ENCODE assay signal across 18 mouse cellular contexts in genomic region chrX:7678986-7679385, GRCm38 (mm10). TPM values are rescaled to one million over a fixed set of nuclear protein-coding genes. Genes with fewer than 3 reads are reported as not detected.
A peak's percentile ranks its signal among the peaks of the same experiment; 100 is the strongest.
DNase-seq lines count a peak whose midpoint lies in the region; ATAC-seq and TF ChIP-seq lines count a peak whose summit lies in the region.
"Had no signal": no experiment of that assay in that cellular context is flagged by ENCODE, and none has a peak within 500 bp of the region (broad histone marks: within the 10 kb centered on the region; RNA-seq: fewer than 3 reads in every experiment).

No protein-coding gene starts in this region.

- no peak for ATAC-seq in hindbrain, postnatal 0 days
- no peak for ATAC-seq in hindbrain, embryonic 14.5 days (ENCODE audit: low FRiP score)
- no peak for ATAC-seq in lung, embryonic 14.5 days (ENCODE audit: insufficient read depth)

- DNase-seq in hindbrain, postnatal 0 days (ENCODE audit: low spot score), result no peak
- no peak for DNase-seq in hindbrain, embryonic 14.5 days (ENCODE audit: low spot score)
- no peak for DNase-seq in lung, embryonic 14.5 days
- DNase-seq in lung, postnatal 25 days (ENCODE audit: low spot score), result no peak
- DNase-seq in adipocyte (ENCODE audit: low spot score), result peak; percentile 40
- no peak for DNase-seq in thymus, postnatal 36 days
- DNase-seq in adrenal gland, adult 18-20 months (ENCODE audit: low spot score in 2 of 2), result no peak

- no peaks in the 10 kb centered on the region for H3K27me3 ChIP-seq in hindbrain, postnatal 0 days (ENCODE audit: insufficient read depth, low read length)
- no peaks in the 10 kb centered on the region for H3K27me3 ChIP-seq in hindbrain, embryonic 14.5 days (ENCODE audit: control insufficient read depth, insufficient read depth, low read length)
- no peaks in the 10 kb centered on the region for H3K27me3 ChIP-seq in lung, embryonic 14.5 days (ENCODE audit: insufficient read depth, low read length)
- H3K27me3 ChIP-seq: forebrain, embryonic 12.5 days; intestine, embryonic 15.5 days; lung, embryonic 15.5 days; neural tube, embryonic 12.5 days had no signal

- H3K36me3 ChIP-seq in hindbrain, postnatal 0 days (ENCODE audit: insufficient read depth, low read length), result no peaks in the 10 kb centered on the region
- H3K36me3 ChIP-seq in hindbrain, embryonic 14.5 days (replicated peaks; ENCODE audit: control insufficient read depth, insufficient read depth), result no peaks in the 10 kb centered on the region
- H3K36me3 ChIP-seq in lung, embryonic 14.5 days (ENCODE audit: insufficient read depth), result no peaks in the 10 kb centered on the region
- H3K36me3 ChIP-seq: forebrain, embryonic 12.5 days; G1E; intestine, embryonic 15.5 days; limb, embryonic 10.5 days; lung, embryonic 15.5 days; midbrain, embryonic 12.5 days; neural tube, embryonic 12.5 days had no signal

- H3K27ac ChIP-seq in hindbrain, postnatal 0 days, result no peak overlapping the region
- no peak overlapping the region for H3K27ac ChIP-seq in hindbrain, embryonic 14.5 days
- H3K27ac ChIP-seq in lung, embryonic 14.5 days (ENCODE audit: low read depth), result no peak overlapping the region
- H3K27ac ChIP-seq: forebrain, embryonic 12.5 days; intestine, embryonic 15.5 days; midbrain, embryonic 12.5 days; neural tube, embryonic 12.5 days had no signal

- TF ChIP-seq CTCF in hindbrain, postnatal 0 days (IDR thresholded peaks at IDR 0.05; ENCODE audit: low read depth), result peak; percentile 13; the same call in 1 of the 2 replicates
- peak; percentile 22; the same call in 1 of the 2 replicates for TF ChIP-seq CTCF in lung, embryonic 14.5 days (IDR thresholded peaks at IDR 0.05; ENCODE audit: low read depth)

- H3K9me3 ChIP-seq in hindbrain, postnatal 0 days (ENCODE audit: low read length), result no peaks in the 10 kb centered on the region
- H3K9me3 ChIP-seq in hindbrain, embryonic 14.5 days (ENCODE audit: control insufficient read depth, low read length), result no peaks in the 10 kb centered on the region
- H3K9me3 ChIP-seq in lung, embryonic 14.5 days (ENCODE audit: low read depth, low read length), result no peaks in the 10 kb centered on the region
- H3K9me3 ChIP-seq: G1E; intestine, embryonic 15.5 days; limb, embryonic 10.5 days; lung, embryonic 15.5 days; midbrain, embryonic 12.5 days; neural tube, embryonic 12.5 days had no signal

- 48% methylated on average over 3 of the region's 3 CpGs for WGBS in hindbrain, postnatal 0 days
- WGBS in hindbrain, embryonic 14.5 days, result 36% methylated on average over 3 of the region's 3 CpGs
- WGBS in lung, embryonic 14.5 days, result 32% methylated on average over 3 of the region's 3 CpGs

- no peak overlapping the region for H3K4me2 ChIP-seq in hindbrain, postnatal 0 days (ENCODE audit: low read depth, low read length)
- no peak overlapping the region for H3K4me2 ChIP-seq in hindbrain, embryonic 14.5 days (replicated peaks)
- no peak overlapping the region for H3K4me2 ChIP-seq in lung, embryonic 14.5 days

- H3K4me3 ChIP-seq in hindbrain, postnatal 0 days (ENCODE audit: low read length), result no peak overlapping the region
- no peak overlapping the region for H3K4me3 ChIP-seq in hindbrain, embryonic 14.5 days (replicated peaks; ENCODE audit: low read length)
- H3K4me3 ChIP-seq in lung, embryonic 14.5 days (ENCODE audit: low read depth, low read length), result no peak overlapping the region

- H3K4me1 ChIP-seq in hindbrain, postnatal 0 days (ENCODE audit: insufficient read depth, low read length), result no peaks in the 10 kb centered on the region
- H3K4me1 ChIP-seq in hindbrain, embryonic 14.5 days (replicated peaks; ENCODE audit: control insufficient read depth, insufficient read depth, low read length), result no peaks in the 10 kb centered on the region
- H3K4me1 ChIP-seq in lung, embryonic 14.5 days (ENCODE audit: insufficient read depth), result no peaks in the 10 kb centered on the region
- H3K4me1 ChIP-seq: forebrain, embryonic 12.5 days; intestine, embryonic 15.5 days; midbrain, embryonic 12.5 days; neural tube, embryonic 12.5 days had no signal

- H3K9ac ChIP-seq in hindbrain, postnatal 0 days (replicated peaks; ENCODE audit: low read length), result no peak overlapping the region
- no peak overlapping the region for H3K9ac ChIP-seq in hindbrain, embryonic 14.5 days
- no peak overlapping the region for H3K9ac ChIP-seq in lung, embryonic 14.5 days
- H3K9ac ChIP-seq: forebrain, embryonic 12.5 days; intestine, embryonic 15.5 days; lung, embryonic 15.5 days; midbrain, embryonic 12.5 days; neural tube, embryonic 12.5 days had no signal

RNA-seq across cellular contexts. Expression of gene Magix, which starts 2.1 kb away (rescaled TPM):
- total RNA-seq in hindbrain, postnatal 0 days (2014; rRNA removed), result 4.2 TPM in 1 of 2 replicates, not detected in the other
- 0.18 and 0.29 TPM in 2 replicates for polyA plus RNA-seq in hindbrain, postnatal 0 days (2015; fragmentation: Nextera tagmentation; extraction: Ambion mirVana)
- not detected in 2 replicates for polyA plus RNA-seq in hindbrain, embryonic 14.5 days (2014; fragmentation: Nextera tagmentation; extraction: Ambion mirVana)
- polyA plus RNA-seq in lung, embryonic 14.5 days (2014; fragmentation: Nextera tagmentation; extraction: Ambion mirVana), result 0.12 and 0.13 TPM in 2 replicates
- under 1 TPM; 0.46 to 0.64 TPM for total RNA-seq in adrenal gland, adult 18-20 months (2021)
- total RNA-seq: megakaryocyte progenitor cell, adult 5-6 weeks; monocyte, adult 5-6 weeks had no signal
- polyA plus RNA-seq: CD4-positive, CD25-positive, alpha-beta regulatory T cell, adult 4 months; liver, embryonic 11.5 days; neural tube, embryonic 12.5 days had no signal

RNA-seq across cellular contexts. Expression of gene Plp2, which starts 7.8 kb away (rescaled TPM):
- total RNA-seq in hindbrain, postnatal 0 days (2014; rRNA removed), result 12.9 and 27.7 TPM in 2 replicates
- polyA plus RNA-seq in hindbrain, postnatal 0 days (2015; fragmentation: Nextera tagmentation; extraction: Ambion mirVana), result 25.2 and 26.5 TPM in 2 replicates
- polyA plus RNA-seq in hindbrain, embryonic 14.5 days (2014; fragmentation: Nextera tagmentation; extraction: Ambion mirVana), result 21.2 and 23.5 TPM in 2 replicates
- polyA plus RNA-seq in lung, embryonic 14.5 days (2014; fragmentation: Nextera tagmentation; extraction: Ambion mirVana), result 185 and 188 TPM in 2 replicates
- 10 to 100 TPM; 54.4 to 68.4 TPM for total RNA-seq in adrenal gland, adult 18-20 months (2021)

RNA-seq across cellular contexts. Expression of gene Gpkow, which starts 17.9 kb away (rescaled TPM):
- total RNA-seq in hindbrain, postnatal 0 days (2014; rRNA removed), result 11.0 and 12.0 TPM in 2 replicates
- polyA plus RNA-seq in hindbrain, postnatal 0 days (2015; fragmentation: Nextera tagmentation; extraction: Ambion mirVana), result 38.4 and 38.8 TPM in 2 replicates
- polyA plus RNA-seq in hindbrain, embryonic 14.5 days (2014; fragmentation: Nextera tagmentation; extraction: Ambion mirVana), result 46.1 and 52.1 TPM in 2 replicates
- polyA plus RNA-seq in lung, embryonic 14.5 days (2014; fragmentation: Nextera tagmentation; extraction: Ambion mirVana), result 46.6 and 46.9 TPM in 2 replicates
- 10 to 100 TPM; 48.0 to 59.9 TPM for total RNA-seq in adrenal gland, adult 18-20 months (2021)

RNA-seq across cellular contexts. Expression of gene Prickle3, which starts 21.9 kb away (rescaled TPM):
- total RNA-seq in hindbrain, postnatal 0 days (2014; rRNA removed), result 1.6 and 1.8 TPM in 2 replicates
- 1.1 and 1.6 TPM in 2 replicates for polyA plus RNA-seq in hindbrain, postnatal 0 days (2015; fragmentation: Nextera tagmentation; extraction: Ambion mirVana)
- 1.2 and 1.5 TPM in 2 replicates for polyA plus RNA-seq in hindbrain, embryonic 14.5 days (2014; fragmentation: Nextera tagmentation; extraction: Ambion mirVana)
- 8.3 and 8.6 TPM in 2 replicates for polyA plus RNA-seq in lung, embryonic 14.5 days (2014; fragmentation: Nextera tagmentation; extraction: Ambion mirVana)
- 10 to 100 TPM in 1 of 2 experiments, 1 to 10 TPM in 1; 8.8 to 11.7 TPM for total RNA-seq in adrenal gland, adult 18-20 months (2021)

RNA-seq across cellular contexts. Expression of gene Wdr45, which starts 35.1 kb away (rescaled TPM):
- 33.2 and 40.6 TPM in 2 replicates for total RNA-seq in hindbrain, postnatal 0 days (2014; rRNA removed)
- polyA plus RNA-seq in hindbrain, postnatal 0 days (2015; fragmentation: Nextera tagmentation; extraction: Ambion mirVana), result 34.0 and 36.4 TPM in 2 replicates
- polyA plus RNA-seq in hindbrain, embryonic 14.5 days (2014; fragmentation: Nextera tagmentation; extraction: Ambion mirVana), result 20.6 and 21.9 TPM in 2 replicates
- 32.1 and 32.8 TPM in 2 replicates for polyA plus RNA-seq in lung, embryonic 14.5 days (2014; fragmentation: Nextera tagmentation; extraction: Ambion mirVana)
- total RNA-seq in adrenal gland, adult 18-20 months (2021), result 10 to 100 TPM; 45.4 to 62.8 TPM
